Mouse (Mus musculus) mature B cell (primary cell): ENCODE results near the gene AW822073.
"Not testable (repeated sequence)": the region's sequence is repeated elsewhere in the genome, so short reads cannot be mapped to it uniquely, and the experiment has no call there.

Experiments
- in situ Hi-C: fragments of 300-500 bp; cut with MboI; formaldehyde crosslinking; loops from 2 replicates; pipeline ENCODE4 v1.14.3; 2019

AW822073 gene

DNA sequence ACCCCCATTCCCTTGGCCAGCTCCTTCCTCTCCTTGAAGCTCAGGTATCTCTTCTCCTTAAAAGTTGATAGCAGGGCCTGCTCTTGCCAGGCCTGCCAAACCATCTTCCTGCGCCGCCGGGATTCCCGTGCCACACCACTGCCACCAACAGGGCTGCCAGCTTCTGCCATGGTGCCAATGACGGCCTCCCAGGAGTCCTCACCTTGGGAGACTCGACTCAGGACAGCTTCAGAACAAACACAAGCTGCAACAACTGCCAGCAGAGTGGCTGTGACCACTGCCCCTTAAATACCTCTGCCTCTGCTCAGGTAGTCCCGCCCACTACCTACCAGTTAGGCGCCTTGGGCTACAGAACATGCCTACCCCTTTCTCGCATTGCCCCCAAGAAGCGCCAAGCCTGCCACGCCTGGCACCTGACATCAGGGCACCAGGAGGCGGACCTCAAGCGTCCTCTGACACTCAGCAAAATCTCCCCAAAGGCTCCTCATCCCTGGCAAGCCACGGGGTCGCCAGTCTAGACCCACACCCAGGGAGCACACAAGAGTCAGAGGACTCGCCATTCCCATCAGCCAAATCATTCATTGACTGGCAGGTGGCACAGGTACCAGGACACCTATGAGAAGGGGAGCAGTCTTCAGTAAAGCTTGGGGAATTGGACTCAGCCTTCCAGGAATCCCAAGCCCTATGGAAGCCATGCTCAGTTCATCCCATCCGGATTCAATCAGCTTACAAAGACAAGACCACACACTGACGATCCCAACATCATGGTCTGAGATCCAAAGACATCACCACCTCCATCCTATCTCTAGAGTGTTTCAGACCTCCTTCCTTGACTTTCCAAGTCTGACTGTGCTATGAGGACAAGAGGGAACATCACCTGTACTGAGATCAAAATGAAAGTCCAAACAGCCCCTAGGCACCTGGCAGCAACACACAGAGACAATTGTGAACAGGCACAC, at the start of gene AW822073:
Gene AW822073, minus strand, starts transcription at position 104 of the 959 bp plus-strand sequence.
- in situ Hi-C loops: not testable (repeated sequence)

DNA sequence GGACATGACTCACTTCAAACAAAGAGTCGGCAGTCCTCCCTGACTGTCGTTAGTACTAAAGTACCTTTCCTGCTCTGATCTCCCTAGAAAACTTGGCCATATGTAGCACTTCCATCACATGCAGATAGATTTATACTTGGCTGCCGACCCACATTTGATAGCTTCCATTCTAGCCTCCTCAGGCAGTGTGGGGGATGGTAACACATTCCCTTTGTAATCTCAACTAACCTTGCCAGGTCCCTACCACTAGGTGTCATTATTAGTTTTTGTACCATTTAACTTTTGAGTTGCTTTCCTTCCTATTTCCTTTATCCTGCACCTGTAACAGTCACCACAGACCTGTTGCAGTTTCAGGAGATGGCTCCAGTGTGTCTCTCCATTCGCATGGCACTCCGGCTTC, 33.7 kb upstream of the AW822073 start:
- in situ Hi-C loops: no loop called here

- in situ Hi-C loops: no loop called here
Measured at GRCm38 (mm10) chr10:58255954-58256353, 31.2 kb upstream of the AW822073 start.

DNA sequence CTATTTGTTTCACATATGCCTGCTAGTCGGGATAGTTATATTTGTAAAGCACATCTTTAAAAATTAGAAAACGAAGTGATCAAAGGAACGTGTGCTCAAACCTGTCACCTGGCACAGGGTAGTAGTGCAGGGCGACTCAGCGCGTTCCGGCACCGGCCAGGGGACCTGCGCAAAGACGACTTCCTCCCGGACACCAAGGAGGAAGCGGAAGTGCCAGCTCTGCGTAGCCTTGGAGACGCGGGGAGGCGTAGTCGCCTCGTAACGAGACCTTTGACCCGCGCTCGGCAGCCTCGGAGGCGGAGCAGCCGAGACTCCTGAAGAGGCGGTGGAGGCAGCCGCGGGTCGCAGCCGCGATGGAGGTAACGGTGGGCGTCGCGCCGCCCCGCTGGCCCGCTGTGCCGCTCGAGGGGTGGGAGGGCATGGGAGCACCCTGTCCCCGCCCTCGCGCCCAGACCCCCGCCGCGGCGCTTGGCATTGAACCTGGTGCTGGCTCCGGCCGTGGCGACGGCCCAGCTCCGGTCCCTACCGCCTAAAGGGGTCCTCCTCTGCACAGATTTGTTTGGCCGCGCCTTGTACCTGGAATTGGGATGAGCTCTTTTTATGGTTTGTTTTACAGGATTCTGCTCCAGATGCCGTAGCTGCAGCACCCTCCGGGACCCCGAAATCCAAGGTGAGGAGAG, 30.6 kb upstream of the AW822073 start, which contains the start of gene Gcc2:
Gene Gcc2, plus strand, starts transcription at position 285 of the 680 bp plus-strand sequence.
- in situ Hi-C loops: no loop called here

GRCm38 (mm10) chr10:58254635-58255175, 30.0 kb upstream of the AW822073 start:
- in situ Hi-C loops: no loop called here

- in situ Hi-C loops: no loop called here
Measured at GRCm38 (mm10) chr10:58249535-58249934, 24.8 kb upstream of the AW822073 start.

DNA sequence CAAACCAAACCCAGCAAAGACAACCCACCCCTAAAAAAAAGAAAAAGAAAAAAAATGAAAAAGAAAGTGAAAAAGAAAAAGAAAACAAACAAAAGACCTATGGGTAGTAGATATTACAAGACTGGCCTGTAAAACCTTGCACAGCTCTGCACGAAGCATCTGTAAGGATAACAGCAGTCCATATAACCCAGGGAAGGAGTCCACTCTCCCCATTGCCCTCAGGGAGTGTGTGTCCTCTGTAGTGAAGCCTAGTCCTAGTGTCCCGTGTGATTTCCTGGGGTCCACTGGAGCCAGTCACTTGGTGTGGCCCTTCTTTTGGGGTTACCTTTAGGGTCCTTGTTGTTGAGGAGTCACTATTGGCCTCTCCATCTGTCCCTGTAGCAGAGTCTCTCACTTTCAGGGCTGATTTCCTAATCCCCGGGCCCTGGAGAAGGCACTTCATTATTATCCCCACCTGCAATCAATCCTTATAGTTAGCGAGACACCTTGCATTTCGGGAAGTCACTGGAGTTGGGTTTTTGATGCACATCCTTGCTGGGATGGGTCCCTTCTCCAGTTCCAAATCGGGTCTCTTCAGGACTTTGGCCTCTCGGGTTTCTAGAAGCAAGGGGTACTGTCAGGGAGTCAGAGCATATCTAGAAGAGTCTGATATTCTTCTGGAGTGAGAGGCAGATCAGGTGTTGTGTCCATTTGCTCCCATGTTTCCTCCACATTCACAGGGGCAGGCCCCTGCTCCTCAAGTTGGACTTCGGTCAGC, 14.4 kb upstream of the AW822073 start:
- in situ Hi-C loops: not testable (repeated sequence)

DNA sequence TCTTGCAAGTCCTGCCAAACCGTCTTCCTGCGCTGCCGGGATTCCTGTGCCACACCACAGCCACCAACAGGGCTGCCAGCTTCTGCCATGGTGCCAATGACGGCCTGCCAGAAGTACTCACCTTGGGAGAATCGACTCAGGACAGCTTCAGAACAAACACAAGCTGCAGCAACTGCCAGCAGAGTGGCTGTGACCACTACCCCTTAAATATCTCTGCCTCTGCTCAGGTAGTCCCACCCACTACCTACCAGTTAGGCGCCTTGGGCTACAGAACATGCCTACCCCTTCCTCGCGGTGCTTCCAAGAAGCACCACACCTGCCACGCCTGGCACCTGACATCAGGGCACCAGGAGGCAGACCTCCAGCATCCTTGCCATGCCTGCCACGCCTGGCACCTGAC, 11.9 kb upstream of the AW822073 start, which contains the start of gene Gm4981:
Gene Gm4981, minus strand, starts transcription at position 89 of the 400 bp plus-strand sequence.
- in situ Hi-C loops: no loop called here

DNA sequence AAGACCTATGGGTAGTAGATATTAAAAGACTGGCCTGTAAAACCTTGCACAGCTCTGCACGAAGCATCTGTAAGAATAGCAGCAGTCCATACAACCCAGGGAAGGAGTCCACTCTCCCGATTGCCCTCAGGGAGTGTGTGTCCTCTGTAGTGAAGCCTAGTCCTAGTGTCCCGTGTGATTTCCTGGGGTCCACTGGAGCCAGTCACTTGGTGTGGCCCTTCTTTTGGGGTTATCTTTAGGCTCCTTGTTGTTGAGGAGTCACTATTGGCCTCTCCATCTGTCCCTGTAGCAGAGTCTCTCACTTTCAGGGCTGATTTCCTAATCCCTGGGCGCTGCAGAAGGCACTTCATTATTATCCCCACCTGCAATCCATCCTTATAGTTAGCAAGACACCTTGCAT, 10.3 kb upstream of the AW822073 start:
- in situ Hi-C loops: not testable (repeated sequence)

GRCm38 (mm10) chr10:58233740-58234121, 9.0 kb upstream of the AW822073 start:
- in situ Hi-C loops: not testable (repeated sequence)

DNA sequence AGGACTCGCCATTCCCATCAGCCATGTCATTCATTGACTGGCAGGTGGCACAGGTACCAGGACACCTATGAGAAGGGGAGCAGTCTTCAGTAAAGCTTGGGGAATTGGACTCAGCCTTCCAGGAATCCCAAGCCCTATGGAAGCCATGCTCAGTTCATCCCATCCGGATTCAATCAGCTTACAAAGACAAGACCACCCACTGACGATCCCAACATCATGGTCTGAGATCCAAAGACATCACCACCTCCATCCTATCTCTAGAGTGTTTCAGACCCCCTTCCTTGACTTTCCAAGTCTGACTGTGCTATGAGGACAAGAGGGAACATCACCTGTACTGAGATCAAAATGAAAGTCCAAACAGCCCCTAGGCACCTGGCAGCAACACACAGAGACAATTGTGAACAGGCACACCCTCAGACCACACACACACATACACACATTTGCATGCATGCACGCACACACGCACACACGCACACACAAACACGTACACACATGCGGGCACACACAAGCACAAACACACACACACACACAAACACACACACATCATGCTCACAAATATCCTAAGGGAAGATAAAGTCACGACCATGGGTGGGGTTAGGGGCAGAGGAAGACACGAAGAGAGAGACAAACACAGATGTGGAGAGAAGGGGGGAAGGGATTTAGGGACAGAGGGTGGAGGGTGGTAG, 8.5 kb upstream of the AW822073 start:
- in situ Hi-C loops: not testable (repeated sequence)

DNA sequence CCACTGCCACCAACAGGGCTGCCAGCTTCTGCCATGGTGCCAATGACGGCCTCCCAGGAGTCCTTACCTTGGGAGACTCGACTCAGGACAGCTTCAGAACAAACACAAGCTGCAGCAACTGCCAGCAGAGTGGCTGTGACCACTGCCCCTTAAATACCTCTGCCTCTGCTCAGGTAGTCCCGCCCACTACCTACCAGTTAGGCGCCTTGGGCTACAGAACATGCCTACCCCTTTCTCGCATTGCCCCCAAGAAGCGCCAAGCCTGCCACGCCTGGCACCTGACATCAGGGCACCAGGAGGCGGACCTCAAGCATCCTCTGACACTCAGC, 7.9 kb upstream of the AW822073 start, which contains the start of gene Duxf3:
Gene Duxf3, minus strand, starts transcription at position 35 of the 329 bp plus-strand sequence.
- in situ Hi-C loops: not testable (repeated sequence)

- in situ Hi-C loops: not testable (repeated sequence)
Measured at GRCm38 (mm10) chr10:58231779-58232640, 7.3 kb upstream of the AW822073 start.

GRCm38 (mm10) chr10:58231088-58231487, 6.4 kb upstream of the AW822073 start:
- in situ Hi-C loops: not testable (repeated sequence)

GRCm38 (mm10) chr10:58230021-58230420, 5.3 kb upstream of the AW822073 start:
- in situ Hi-C loops: not testable (repeated sequence)

DNA sequence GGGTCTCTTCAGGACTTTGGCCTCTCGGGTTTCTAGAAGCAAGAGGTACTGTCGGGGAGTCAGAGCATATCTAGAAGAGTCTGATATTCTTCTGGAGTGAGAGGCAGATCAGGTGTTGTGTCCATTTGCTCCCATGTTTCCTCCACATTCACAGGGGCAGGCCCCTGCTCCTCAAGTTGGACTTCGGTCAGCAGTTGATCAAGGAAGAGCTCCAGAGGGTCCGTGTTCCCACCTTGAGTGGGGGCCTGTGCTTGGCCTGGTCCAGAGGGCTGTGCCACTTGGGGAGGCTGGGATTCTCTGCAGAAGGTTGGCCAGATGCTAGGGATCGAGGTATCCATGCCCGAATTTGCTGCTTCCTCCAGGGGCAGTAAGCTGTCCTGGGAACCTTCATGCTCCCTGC, 3.1 kb upstream of the AW822073 start:
- in situ Hi-C loops: not testable (repeated sequence)

- in situ Hi-C loops: not testable (repeated sequence)
Measured at GRCm38 (mm10) chr10:58226357-58226756, 1.6 kb upstream of the AW822073 start.

DNA sequence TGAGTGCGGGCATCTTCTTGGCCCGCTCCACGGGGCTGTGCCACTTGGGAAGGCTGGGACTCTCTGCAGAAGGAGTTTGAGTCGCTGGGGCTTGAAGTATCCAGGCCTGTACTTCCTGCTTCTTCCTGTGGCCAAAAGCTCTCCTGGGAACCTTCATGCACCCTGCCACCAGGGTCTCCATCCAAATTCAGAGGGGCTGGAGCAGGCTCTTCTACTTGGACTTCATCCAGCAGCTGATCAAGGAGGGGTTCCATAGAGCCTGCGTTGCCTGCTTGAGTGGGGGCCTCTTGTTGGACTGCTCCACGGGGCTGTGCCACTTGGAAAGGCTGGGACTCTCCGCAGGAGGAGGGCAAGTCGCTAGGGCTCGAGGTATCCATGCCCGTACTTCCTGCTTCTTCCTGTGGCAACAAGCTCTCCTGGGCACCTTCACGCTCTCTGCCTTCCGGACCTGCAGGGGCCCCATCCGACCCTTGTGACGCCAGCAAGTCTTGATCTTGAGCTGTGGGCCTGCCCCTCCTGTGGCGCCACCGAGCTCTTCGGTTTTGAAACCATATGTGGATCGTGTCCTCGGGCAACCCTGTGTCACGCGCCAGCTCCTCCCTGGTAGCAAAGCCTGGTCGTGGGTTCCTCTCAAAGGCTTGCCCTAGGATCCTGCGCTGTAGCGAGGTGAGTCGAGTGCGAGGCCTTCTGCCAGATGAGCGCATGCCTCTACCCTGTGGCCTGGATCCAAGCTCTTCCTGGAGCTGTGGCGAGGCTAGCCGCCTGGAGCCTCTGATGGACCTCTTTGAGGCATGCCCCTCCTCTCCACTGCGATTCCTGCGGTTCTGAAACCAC, 541 bp downstream of the AW822073 start:
- in situ Hi-C loops: not testable (repeated sequence)

- in situ Hi-C loops: not testable (repeated sequence)
Measured at GRCm38 (mm10) chr10:58223161-58223560, 1.6 kb downstream of the AW822073 start.
